In the genomic region with DNA sequence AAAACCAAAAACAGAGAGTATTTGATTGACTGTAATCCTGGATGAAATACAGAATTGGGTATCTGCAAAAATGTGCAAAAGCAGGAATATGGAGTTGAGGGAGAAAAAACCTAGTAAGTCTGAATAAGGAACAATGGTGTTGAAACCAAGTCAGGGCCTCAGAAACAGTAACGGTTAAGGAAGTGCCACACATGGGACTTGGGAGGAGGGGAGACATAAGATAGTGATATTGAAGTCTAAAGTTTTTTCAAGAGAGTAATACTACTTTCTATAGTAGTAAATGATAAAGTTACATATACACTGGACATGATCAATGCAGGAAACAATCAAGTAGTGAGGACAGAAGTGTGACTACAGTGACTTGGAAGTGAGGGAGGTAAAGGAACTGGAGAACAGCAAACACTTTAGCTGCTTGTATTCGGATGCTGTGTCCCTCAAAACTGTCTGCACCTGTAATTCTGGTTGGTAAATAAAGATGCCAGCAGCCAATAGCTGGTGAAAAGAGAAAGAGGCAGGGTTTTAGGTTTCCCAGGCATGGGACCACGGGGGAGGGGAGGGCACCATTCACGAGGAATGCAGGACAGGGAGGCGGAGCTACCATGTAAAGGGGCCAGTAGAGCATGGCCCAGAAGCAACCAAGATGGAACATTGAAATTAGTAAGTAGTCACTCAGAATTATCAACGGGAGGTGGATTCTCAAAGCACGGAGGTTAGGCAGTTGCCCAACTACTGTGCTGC, we compare ENCODE assay signal across 13 mouse cellular contexts. TPM values are rescaled to one million over a fixed set of nuclear protein-coding genes. Genes with fewer than 3 reads are reported as not detected.
DNase-seq lines count a peak whose midpoint lies in the region; ATAC-seq and TF ChIP-seq lines count a peak whose summit lies in the region.
"Had no signal": no experiment of that assay in that cellular context is flagged by ENCODE, and none has a peak within 500 bp of the region (broad histone marks: within the 10 kb centered on the region; RNA-seq: fewer than 3 reads in every experiment).

No protein-coding gene starts in this region.

- TF ChIP-seq CTCF in heart, adult 2 months (IDR thresholded peaks at IDR 0.05), result no peak
- no peak for TF ChIP-seq CTCF in bone marrow macrophage, adult 2 months (IDR thresholded peaks at IDR 0.05; ENCODE audit: low read depth, low read length)

- no peak for ATAC-seq in heart, embryonic 15.5 days (replicated peaks; ENCODE audit: insufficient number of reproducible peaks, insufficient read depth, low FRiP score, low read depth)
- ATAC-seq in forebrain, embryonic 11.5 days (replicated peaks; ENCODE audit: low FRiP score), result no peak

- peak overlapping the region; percentile 15; the same call in 1 of the 2 replicates for H3K4me2 ChIP-seq in heart, embryonic 15.5 days
- no peak overlapping the region for H3K4me2 ChIP-seq in forebrain, embryonic 11.5 days (ENCODE audit: low read depth, low read length, severe bottlenecking)
- H3K4me2 ChIP-seq: embryonic facial prominence, embryonic 15.5 days; hindbrain, embryonic 14.5 days had no signal

- no peak overlapping the region for H3K9ac ChIP-seq in heart, embryonic 15.5 days
- no peak overlapping the region for H3K9ac ChIP-seq in heart, adult 2 months (ENCODE audit: low read depth, low read length)
- no peak overlapping the region for H3K9ac ChIP-seq in forebrain, embryonic 11.5 days (ENCODE audit: low read length)
- H3K9ac ChIP-seq: embryonic facial prominence, embryonic 15.5 days; hindbrain, embryonic 14.5 days had no signal

- peaks cover 22% of the 10 kb centered on the region for H3K79me2 ChIP-seq in heart, adult 2 months (replicated peaks; ENCODE audit: control insufficient read depth, insufficient read depth, low read length)

- no peak overlapping the region for H3K27ac ChIP-seq in heart, embryonic 15.5 days
- H3K27ac ChIP-seq in heart, adult 2 months, result no peak overlapping the region
- peak overlapping the region; percentile 60 for H3K27ac ChIP-seq in bone marrow macrophage, adult 2 months (ENCODE audit: insufficient read depth, low read depth, low read length)
- H3K27ac ChIP-seq in forebrain, embryonic 11.5 days (ENCODE audit: low read depth, low read length), result no peak overlapping the region
- H3K27ac ChIP-seq: embryonic facial prominence, embryonic 15.5 days; hindbrain, embryonic 14.5 days had no signal

- no peaks in the 10 kb centered on the region for H3K27me3 ChIP-seq in heart, embryonic 15.5 days
- H3K27me3 ChIP-seq in heart, adult 2 months (ENCODE audit: control insufficient read depth, insufficient read depth, low read length), result no peaks in the 10 kb centered on the region
- H3K27me3 ChIP-seq in forebrain, embryonic 11.5 days (ENCODE audit: control insufficient read depth, insufficient read depth, low read length), result no peaks in the 10 kb centered on the region
- H3K27me3 ChIP-seq: embryonic facial prominence, embryonic 15.5 days had no signal

- H3K9me3 ChIP-seq in heart, embryonic 15.5 days (replicated peaks), result no peaks in the 10 kb centered on the region
- no peaks in the 10 kb centered on the region for H3K9me3 ChIP-seq in forebrain, embryonic 11.5 days (ENCODE audit: control insufficient read depth, low read length)
- H3K9me3 ChIP-seq: embryonic facial prominence, embryonic 15.5 days had no signal

- no peak for TF ChIP-seq POLR2A in heart, adult 2 months (IDR thresholded peaks at IDR 0.05; ENCODE audit: insufficient read depth, low read depth, low read length)
- no peak for TF ChIP-seq POLR2A in bone marrow macrophage, adult 2 months (IDR thresholded peaks at IDR 0.05; ENCODE audit: borderline replicate concordance, low read depth, low read length)

- DNase-seq in heart, adult 2 months, result no peak
- peak; percentile 40 for DNase-seq in 416B (ENCODE audit: low read depth)
- peak; percentile 24 for DNase-seq in lung, postnatal 10 days
- DNase-seq in left cerebral cortex, adult 11 months (ENCODE audit: low spot score), result no peak
- no peak for DNase-seq in layer of hippocampus, postnatal 14 days (ENCODE audit: low spot score in 2 of 2)
- DNase-seq in forebrain, embryonic 11.5 days (ENCODE audit: low spot score), result no peak

- no peaks in the 10 kb centered on the region for H3K36me3 ChIP-seq in heart, embryonic 15.5 days
- H3K36me3 ChIP-seq in heart, adult 2 months (ENCODE audit: control insufficient read depth, insufficient read depth, low read length), result peaks cover 56% of the 10 kb centered on the region
- H3K36me3 ChIP-seq in forebrain, embryonic 11.5 days (ENCODE audit: control insufficient read depth, insufficient read depth, low read length), result no peaks in the 10 kb centered on the region
- H3K36me3 ChIP-seq: embryonic facial prominence, embryonic 15.5 days had no signal

- TF ChIP-seq EP300 in heart, adult 2 months (IDR thresholded peaks at IDR 0.05; ENCODE audit: insufficient read depth, low read depth, low read length), result no peak

- H3K4me3 ChIP-seq in heart, embryonic 15.5 days, result no peak overlapping the region
- H3K4me3 ChIP-seq in heart, adult 2 months, result no peak overlapping the region
- peak overlapping the region; percentile 19 for H3K4me3 ChIP-seq in bone marrow macrophage, adult 2 months (ENCODE audit: insufficient read depth, low read length)
- H3K4me3 ChIP-seq in forebrain, embryonic 11.5 days (ENCODE audit: low read depth, low read length), result no peak overlapping the region
- H3K4me3 ChIP-seq: embryonic facial prominence, embryonic 15.5 days; myocyte had no signal

- intact Hi-C loops in heart, adult 2 months (cut with DNase I), result no loop called here

- 33% methylated on average over 7 of the region's 7 CpGs for WGBS in heart, embryonic 15.5 days
- 35% methylated on average over 7 of the region's 7 CpGs for whole genome bisulfite sequencing in heart, adult 2 months
- 53% methylated on average over 7 of the region's 7 CpGs for WGBS in forebrain, embryonic 11.5 days

- H3K4me1 ChIP-seq in heart, embryonic 15.5 days (replicated peaks), result peaks cover 65% of the 10 kb centered on the region
- peaks cover 32% of the 10 kb centered on the region for H3K4me1 ChIP-seq in heart, adult 2 months (ENCODE audit: control insufficient read depth, insufficient read depth, low read length)
- H3K4me1 ChIP-seq in bone marrow macrophage, adult 2 months (ENCODE audit: control insufficient read depth, insufficient read depth, low read length), result peaks cover 47% of the 10 kb centered on the region
- H3K4me1 ChIP-seq in forebrain, embryonic 11.5 days (replicated peaks; ENCODE audit: control insufficient read depth, insufficient read depth, low read length), result peaks cover 6% of the 10 kb centered on the region; the same call in 1 of the 2 replicates

RNA-seq across cellular contexts. Expression of a gene that starts 5.6 kb away (rescaled TPM):
- 154 and 159 TPM in 2 replicates for polyA plus RNA-seq in heart, embryonic 15.5 days (2015; fragmentation: Nextera tagmentation; extraction: Ambion mirVana)
- 10 to 100 TPM; 86.1 to 91.4 TPM for total RNA-seq in heart, adult 2 months (2021)
- 14.3 and 21.0 TPM in 2 replicates for polyA plus RNA-seq in heart, adult 2 months (2012; rRNA removed)
- polyA plus RNA-seq in bone marrow macrophage, adult 2 months (2012; ENCODE audit: insufficient read depth, insufficient read length, missing spikeins), result 145 and 149 TPM in 2 replicates
- 100 to 1,000 TPM; 150 to 156 TPM for total RNA-seq in layer of hippocampus, postnatal 14 days (2021)
- 213 and 224 TPM in 2 replicates for polyA plus RNA-seq in forebrain, embryonic 11.5 days (2014; fragmentation: Nextera tagmentation; extraction: Ambion mirVana)

RNA-seq across cellular contexts. Expression of a gene that starts 34.2 kb away (rescaled TPM):
- polyA plus RNA-seq in heart, embryonic 15.5 days (2015; fragmentation: Nextera tagmentation; extraction: Ambion mirVana), result 0.10 TPM in 1 of 2 replicates, not detected in the other
- total RNA-seq in heart, adult 2 months (2021), result not detected
- 0.09 and 0.12 TPM in 2 replicates for polyA plus RNA-seq in heart, adult 2 months (2012; rRNA removed)
- polyA plus RNA-seq in bone marrow macrophage, adult 2 months (2012; ENCODE audit: insufficient read depth, insufficient read length, missing spikeins), result not detected in 2 replicates
- total RNA-seq in layer of hippocampus, postnatal 14 days (2021), result under 1 TPM in 1 of 2 experiments, not detected in 1; 0.36 TPM
- 0.24 and 0.39 TPM in 2 replicates for polyA plus RNA-seq in forebrain, embryonic 11.5 days (2014; fragmentation: Nextera tagmentation; extraction: Ambion mirVana)
- total RNA-seq: gastrocnemius, adult 8-10 months; liver, adult 2 months had no signal
- polyA plus RNA-seq: liver, adult 2 months had no signal

Comparison
In these comparisons a context has a peak if more than half of its experiments do, and no peak if none do; other contexts are left out.
1. DNase-seq: peak in 416B (single experiment) and lung, postnatal 10 days (single experiment); none in heart, adult 2 months (0 of 2), left cerebral cortex, adult 11 months (single experiment), layer of hippocampus, postnatal 14 days (0 of 2) and forebrain, embryonic 11.5 days (single experiment).